Mouse (Mus musculus) heart, adult 2 months (tissue): Measurements from ENCODE around the gene Clybl.

ENCODE experiments used
- CTCF ChIP-seq: fragments of 200-600 bp; IDR thresholded peaks from 2 replicates; pipeline ENCODE4 v1.8.1; 2022; ENCODE audit warnings: antibody characterized with exemption, mild to moderate bottlenecking, moderate library complexity
- EP300 ChIP-seq: fragments of 200-500 bp; IDR thresholded peaks from 2 replicates; pipeline ENCODE4 v1.6.1; 2011; ENCODE audit warnings: low read depth, low read length, control low read depth; ENCODE audit not compliant: insufficient read depth

DNA sequence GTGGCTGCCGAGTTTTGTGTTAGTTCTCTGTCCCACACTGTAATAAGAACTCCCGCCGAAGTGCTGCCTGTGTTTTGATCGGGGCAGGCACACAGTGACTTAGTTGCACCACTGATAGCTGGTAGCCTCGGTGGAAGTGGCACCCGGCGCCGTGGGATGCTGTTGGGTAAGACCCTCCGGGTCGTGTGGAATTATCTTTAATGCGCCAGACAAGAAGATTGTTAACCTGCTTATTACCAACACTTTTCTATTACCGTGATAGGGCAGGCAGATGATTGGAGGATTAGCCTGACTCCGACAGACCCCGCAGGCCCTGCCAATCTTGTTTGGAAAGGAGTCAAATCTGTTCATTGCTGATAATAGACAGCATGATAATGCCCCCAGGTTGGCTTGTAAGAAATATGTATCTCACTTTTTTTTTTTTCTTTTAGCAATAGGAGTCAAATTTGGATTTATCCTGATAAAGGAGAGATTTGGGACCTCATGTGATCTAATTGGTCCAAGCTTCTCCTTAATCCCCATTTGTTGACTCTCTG lies 5.2 kb upstream of the Clybl start:
- TF ChIP-seq EP300 = no peak
- TF ChIP-seq CTCF = no peak
